Mouse (Mus musculus) NIH3T3 (cell line): ENCODE data around the gene Apoc1.

Source experiments
- DNase-seq: peaks from one replicate; pipeline ENCODE4 v3.0.0-alpha.2; 2012; ENCODE audit warnings: low read depth

Apoc1 gene

DNA sequence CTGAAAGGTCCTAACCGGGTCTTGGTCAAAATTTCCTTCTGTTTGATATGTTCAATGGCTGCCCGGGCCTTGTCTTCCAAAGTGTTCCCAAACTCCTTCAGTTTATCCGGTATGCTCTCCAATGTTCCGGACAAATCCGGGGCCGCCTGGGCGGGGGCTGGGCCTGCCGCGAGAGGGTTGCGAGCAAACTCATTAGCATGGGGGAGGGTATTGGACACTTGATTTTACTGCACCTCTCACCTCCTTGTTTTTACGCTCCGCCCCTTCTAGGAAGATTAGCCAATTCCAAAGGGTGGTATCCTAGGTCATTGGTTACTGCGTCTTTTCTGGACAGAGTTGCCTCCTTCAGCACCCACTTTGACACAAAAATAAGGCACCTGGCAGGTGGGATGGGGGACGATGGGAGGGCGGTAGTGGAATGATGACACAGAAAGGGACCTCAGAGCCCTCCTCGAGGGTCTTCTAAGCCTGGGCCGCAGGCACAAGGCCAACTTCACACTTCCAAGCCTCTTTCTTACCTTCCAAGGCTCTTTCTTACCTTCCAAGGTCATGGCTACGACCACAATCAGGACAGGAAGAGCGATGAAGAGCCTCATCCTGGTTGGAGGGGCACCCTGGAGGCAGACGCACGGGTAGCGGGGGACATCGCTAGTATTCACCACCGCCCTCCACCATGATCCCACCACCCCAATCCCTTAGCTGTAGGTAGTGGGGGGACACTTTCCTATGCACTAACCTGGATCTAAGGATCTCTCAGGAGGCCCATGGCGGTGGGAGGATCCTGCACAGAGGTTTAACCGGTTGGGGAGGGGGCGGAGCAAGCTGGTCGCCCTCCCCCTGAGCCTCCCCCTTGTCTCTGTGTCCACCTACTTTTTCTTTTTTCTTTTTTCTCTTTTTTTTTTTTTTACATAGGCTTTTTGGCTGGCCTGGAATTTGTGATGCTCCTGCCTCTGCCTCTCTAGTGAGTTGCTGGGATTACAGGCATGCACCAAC, at the start of gene Apoc1:
Gene Apoc1 (minus strand): TSS at position 788 of the 993 bp plus-strand sequence.
- DNase-seq: no peak

DNA sequence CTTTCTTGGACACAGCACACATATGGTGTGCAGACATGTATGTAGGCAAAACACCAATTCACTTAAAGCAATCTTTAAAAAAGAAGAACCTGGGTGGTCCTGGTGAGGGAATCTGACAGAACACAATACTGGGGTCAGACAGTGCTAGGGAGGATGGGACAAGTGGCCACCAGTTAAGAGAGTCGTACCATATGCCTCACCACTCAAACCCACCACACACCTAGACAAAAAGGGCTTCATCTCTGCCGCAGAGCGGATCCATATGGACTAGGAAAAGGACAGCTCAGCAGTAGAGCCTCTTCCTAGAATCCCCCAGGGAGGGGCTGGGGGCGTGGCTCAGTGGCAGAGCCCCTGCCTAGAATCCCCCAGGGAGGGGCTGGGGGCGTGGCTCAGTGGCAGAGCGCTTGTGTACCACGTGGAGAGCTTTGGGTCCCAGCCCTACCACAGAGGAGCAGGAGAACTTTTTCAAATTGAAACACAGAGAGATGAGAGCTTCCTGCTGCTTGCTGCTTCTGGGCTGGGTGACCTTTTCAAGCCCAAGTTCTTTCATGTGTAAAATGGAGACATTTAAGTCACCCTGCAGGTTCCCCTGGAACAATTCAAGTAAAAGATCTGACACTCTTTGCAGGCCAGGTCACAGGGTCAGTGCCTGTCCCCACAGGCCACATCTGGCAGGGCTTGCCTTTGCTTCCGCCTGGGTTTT, 49.0 kb upstream of the Apoc1 start:
- DNase-seq: no peak

DNA sequence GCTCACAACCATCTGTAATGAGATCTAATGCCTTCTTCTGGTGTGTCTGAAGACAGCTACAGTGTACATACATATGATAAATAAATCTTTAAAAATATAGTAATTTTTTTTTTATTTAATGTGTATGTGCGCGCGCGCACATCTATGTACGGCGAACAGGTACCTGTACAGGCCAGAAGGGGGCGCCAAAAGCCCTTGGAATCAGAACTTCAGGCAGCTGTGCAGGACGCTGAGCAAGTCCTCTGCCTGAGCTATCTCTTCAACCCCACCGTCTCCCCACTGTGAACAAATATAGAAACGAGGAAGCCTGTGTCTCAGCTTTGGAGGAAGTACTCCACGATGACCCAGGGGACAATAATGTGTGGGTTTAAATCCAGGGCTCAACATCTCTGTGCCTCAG, 47.8 kb upstream of the Apoc1 start:
- peak; percentile 24 for DNase-seq

DNA sequence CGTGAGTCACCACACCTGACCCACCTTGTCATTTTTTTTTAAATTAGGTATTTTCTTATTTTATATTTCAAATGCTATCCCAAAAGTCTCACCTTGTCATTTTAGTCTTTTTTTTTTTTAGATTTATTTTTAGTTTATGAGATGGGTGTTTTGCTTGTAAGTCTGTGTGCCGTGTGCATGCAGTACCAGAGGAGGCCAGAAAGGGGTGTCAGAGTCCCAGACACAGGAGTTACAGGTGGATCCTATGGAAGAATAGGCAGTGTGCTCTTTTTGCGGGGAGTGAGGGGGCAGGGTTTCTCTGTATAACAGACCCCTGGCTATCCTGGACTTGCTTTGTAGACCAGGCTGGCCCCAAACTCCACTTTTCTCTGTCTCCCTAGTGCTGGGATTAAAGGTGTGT, 46.3 kb upstream of the Apoc1 start:
- DNase-seq: no peak

DNA sequence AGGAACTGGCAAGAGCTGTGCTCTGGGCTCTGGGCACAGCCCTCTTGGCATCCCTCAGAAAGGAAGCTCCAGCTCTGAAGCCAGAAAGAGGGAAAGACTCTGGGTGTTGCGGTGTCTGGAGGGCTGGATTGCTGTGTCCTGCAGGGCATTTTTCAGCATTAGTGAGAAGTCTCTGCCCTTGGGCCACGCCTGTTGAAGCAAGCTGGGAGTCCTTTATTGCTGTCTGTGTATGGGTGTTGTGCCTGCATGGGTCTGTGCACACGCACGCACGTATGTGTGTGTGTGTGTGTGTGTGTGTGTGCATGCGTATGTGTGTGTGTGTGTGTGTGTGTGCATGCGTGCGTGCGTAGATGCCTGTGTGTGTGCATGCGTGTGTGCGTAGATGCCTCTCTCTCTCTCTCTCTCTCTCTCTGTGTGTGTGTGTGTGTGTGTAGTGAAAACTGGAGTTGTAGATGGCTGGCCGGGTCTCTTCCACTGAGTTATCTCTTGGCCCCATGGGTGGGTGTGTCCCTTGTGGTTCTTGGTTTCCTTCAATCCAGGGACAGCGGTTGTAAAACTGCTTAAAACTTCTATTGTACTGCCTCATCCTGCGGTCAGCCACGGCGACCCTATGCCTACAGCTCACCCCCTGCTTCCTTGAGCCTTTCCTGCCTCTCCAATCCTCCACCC, 44.1 kb upstream of the Apoc1 start:
- DNase-seq: no peak

DNA sequence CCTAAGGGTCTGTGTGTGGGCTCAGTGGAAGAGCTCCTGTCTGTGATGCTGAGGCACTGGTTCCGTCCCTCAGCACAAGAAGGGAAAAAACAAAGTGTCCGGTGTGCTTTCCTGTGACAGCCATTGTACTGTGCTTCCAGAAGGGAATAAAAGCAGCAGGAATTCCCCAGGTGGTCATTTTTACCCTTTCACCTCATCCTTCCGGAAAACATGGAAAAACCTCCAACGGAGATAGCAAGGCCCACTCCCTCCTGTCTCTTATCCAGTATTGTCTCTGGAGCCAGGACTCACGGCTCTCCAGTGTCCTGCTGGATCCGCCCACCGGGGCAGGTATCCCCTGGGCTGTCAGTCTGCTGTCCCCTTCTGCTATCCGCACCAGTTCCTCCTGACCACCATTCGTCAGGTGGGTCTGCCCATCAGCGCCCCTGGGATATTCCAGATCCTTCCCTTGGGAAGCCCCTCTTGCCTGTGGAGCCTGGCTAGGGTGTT, 41.8 kb upstream of the Apoc1 start:
- no peak for DNase-seq

DNA sequence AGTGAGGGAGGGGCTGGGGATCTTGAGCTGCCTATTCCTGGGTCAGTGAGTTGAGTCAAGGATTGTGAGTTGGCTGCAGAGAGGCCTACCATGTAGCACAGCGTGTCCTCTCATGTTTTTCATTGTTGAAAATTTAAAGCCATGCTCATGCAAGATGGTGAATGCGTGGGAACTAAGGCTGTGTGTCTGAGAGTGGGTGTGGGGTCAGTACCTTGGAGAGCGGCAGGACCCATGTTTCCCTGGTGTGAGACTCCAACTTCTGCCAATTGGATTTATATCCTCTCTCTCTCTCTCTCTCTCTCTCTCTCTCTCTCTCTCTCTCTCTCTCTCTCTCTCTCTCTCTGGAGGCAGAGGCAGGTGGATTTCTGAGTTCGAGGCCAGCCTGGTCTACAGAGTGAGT, 34.1 kb upstream of the Apoc1 start:
- peak; percentile 46 for DNase-seq

DNA sequence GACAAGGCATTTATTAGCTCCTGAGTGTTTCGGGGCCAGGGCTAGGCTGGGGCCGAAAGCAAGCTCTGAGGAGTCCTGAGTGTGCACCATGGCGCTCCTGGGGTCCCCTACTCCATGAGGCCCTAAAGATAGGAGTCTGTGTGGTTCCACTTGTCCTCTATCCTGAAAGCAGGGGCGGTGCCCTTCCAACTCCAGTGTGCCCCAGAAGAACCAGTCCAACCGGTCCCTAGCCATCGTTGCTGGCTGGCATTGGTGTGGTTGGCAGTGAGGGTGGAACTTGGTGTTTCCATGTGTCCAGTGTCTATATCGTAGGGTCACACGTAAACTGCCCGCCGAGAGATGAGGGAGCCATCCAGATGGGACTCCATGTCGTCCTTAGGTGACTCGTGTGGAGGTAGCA, 31.7 kb upstream of the Apoc1 start:
- DNase-seq: no peak

DNA sequence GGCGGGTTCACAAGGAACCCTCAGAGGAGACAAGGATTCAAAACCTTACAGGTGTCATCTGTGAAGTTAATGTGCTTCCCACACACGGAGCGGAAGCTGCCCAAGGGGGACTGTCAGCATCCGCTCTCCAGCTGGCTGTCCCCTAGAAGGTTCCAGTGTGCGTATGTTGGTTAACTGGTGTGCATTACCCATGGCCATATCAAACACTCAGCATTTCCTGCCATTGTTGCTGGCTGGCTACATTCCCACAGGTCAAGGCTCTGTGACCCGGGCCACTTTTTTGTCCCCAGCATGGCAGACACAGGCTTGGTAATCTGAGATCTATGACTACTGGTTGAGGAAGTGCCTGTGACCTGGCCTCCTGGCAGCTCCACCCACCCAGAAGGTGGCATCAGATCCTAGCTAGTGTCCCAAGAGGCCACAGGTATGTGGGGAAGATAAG, 30.3 kb upstream of the Apoc1 start:
- DNase-seq: no peak

DNA sequence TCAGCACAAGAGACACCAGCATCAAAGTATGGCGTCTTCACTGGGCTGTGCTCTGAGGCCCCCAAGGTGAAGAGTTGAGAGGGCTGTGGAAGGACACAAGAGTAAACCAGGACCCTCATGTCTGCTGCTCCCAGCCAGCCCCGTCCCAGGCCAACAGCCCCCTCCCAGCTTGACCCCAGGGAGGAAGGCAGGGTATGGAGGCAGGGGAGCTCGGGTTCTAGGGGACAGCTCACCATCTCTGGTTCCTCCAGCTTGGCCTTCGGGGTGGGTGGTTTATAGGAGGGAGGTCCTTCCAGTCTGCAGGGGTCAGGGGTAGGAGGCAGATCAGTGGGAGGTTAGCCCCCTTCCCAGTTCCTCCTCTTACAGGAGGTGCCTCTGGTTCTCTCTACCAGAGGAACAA, 26.7 kb upstream of the Apoc1 start:
- no peak for DNase-seq

DNA sequence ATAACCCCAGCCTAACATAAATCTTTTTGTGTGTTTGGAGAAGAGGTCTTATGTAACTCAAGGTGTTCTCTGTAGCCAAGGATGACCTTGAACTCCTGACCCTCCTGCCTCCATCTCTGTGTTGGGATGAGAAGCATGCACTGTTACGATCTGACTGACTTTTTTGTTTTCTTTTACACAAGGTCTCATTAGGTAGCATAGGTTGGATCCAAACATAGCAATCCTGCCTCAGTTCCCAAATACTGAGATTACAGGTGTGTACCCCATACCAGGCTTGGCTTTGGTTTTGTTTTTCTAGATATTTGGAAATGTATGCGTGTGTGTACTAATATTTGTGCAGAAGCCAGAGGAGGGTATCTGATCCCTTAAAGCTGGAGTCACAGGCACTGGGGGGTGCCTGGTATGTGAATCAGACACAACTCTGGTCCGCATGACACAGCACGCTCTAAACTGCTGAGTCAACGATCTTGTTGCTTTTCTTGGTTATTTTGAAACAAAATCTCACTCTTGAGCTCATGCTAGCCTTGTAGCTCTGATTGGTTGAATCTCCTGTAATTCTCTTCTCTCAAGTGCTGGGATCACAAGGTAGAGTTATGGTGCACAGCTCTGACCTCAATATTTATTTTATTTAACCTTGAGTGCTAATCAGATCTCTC, 26.0 kb upstream of the Apoc1 start:
- no peak for DNase-seq

DNA sequence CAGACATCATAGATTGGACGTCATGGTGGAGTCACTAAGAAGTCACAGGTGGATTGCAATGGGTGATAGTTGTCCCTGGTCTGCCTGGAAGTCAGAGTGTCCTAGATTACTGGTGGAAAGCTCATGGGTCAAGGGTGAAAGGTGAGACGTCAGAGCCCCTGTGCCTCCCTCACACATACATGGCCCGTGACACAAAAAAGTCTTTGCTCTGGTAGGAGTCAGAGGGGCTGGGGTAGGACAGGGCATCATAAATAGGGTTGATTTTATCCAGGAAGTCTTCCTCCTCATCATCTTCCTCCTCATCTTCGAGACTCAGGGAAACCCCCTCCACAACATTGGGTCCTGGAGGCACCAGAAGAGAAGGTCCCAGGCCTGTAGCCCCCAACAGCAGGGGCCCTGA, 24.9 kb upstream of the Apoc1 start:
- no peak for DNase-seq

DNA sequence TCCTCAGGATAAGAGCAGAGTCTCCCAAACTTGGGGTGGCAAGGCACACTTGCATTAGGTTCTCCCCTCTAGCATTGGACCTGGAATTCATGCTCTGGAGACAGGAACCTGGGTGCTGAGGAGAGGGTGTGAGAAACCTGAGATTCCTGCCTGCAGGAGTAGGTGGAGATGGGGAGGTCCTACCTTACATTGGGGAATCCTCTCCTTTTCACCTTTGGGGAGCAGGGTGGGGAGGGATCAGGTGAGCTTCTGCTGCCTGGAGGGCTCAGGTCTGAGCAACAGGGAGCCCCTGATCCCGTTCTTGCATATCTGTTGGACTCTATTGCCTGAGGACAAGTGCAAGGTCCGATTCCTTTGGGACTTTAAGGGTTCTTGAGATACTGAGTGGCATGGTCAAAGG, 24.4 kb upstream of the Apoc1 start:
- DNase-seq: no peak

DNA sequence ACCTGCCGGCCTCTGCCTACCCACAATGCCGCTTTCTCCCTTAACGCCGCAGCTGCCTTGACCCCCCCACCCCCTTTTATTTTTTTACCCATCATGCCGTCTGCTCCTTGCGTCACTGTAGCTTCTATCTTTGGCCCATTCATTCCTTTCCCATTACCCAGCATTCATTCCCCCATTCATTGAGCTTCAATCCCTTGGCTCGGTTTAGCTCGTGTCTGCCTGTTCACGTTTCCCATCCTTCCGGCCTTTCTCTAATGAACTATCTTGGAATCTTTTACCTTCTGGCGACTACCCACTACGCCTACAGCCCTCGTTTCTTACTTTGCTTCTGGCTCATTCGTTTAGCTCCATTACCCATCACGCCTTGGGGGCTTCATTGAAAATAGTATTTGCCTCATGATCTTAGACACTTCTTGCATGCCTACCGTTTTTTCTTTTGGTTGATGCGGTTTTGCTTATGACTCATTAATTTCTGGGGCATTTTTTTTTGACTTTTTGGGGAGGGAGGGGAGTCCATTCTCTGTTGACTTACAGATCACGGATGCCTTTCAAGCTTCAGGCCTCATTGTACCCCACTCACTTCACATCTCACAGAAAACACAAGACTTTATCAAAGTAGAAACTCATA, 23.7 kb upstream of the Apoc1 start:
- DNase-seq: no peak

DNA sequence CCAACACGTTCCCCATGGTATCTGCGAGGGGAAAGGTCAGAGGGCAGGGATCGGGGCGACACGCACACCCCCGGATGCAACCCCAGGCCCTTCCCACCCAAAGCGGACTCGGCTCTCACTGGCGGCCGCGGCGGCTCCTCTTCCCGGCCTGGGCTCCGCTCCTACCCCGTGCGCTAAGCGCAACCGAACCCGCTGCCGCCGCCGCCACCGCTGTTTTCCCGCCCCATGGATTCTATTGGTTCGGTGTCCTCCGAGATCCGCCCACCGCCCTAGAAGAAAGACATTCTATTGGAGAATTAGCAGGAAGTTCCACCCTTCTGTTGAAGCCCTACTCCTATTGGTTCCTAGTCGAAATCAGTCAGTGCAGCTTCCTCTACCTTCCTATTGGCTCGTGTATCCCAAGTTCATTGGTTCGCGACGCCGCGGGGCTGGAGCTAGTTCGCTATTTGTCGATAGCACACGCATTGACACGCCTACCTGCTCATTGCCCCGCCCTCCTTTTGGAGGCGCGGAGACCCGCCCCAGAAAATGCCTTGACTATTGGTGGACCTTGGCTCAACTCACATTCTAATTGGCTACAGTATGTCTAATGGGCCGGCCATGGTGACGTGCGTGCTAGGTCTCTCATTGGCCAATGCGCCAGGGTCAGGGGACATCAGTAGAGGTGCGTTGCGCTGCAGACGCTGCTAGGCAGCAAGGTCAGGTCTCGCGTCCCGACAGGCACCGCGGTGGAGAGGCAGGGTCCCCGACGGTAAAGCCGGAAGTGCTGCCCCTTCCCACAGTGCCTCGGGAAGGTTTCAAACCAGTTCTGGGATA, 23.0 kb upstream of the Apoc1 start, which contains the start of gene Tomm40:
Gene Tomm40 (minus strand): TSS at position 200 of the 816 bp plus-strand sequence.
- DNase-seq: peak; percentile 100

DNA sequence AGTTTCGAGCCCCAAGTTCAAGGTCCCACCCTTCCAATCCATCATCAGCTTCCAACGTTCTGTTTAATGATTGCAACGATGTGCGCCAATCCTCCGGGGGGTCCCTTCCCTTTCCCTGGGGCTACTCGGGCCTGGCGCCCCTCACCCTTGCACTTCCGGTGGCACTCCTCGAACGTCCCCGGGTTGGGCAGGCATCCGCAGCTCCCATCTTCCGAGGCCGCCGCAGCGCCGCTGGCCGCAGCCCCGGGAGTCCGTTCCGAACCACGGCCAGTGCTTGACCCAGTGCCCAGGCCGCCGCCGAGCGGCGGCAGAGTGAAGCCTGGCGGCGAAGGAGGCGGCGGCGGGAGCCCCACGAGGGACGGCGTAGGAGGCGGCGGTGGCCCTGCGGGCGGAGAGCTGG, 22.4 kb upstream of the Apoc1 start:
- DNase-seq: peak; percentile 29

DNA sequence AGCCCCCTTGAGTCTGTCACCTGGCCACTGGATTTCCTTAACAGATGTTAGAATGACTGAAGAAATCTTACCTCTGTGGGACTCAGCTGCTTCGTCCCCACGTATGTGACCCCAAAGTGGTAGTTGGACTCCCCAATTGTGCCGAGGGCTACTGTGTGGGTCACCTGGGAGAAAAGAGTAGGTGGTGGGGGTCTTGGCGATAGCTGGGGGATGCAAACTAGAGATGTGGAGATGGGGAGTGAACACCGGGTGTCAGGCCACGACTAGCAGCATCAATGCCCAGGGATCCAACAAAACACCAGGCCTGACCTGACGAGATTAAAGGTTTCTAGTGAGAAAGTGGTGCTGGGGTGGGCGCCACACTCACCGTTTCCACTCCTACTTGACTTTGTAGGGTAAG, 21.1 kb upstream of the Apoc1 start:
- DNase-seq: no peak

DNA sequence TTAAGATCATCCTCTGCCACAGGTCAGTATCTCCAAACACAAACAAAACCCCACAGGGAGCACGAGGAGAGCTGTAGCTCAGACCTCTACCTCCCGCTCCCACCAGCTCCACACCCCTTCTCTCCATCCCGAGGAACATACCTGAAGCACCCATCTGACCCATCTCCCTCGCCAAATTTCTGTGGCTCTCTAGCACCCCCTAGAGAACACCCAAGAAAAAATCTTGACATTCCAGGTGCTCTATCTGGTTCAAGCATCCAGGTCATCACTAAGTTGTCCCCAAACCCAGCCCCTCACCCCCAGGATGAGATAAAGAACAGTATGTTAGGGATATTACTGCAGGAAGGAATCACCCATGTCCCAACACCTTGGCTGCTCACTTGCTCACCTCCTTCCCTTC, 20.7 kb upstream of the Apoc1 start:
- peak; percentile 54 for DNase-seq

DNA sequence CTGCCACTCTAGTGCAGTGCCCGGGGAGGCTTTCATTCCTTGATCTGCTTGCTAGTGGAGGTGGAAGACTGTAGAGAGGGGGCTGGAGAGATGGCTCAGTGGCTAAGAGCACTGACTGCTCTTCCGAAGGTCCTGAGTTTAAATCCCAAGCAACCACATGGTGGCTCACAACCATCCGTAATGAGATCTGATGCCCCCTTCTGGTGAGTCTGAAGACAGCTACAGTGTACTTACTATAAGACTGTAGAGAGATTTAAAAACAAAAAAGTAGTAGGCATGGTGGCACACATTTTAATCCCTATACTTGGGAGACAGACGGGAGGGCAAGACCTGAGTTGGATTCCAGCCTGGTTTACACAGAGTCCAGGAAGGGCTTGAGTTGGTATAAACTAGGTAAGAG, 20.0 kb upstream of the Apoc1 start:
- DNase-seq: peak; percentile 61

DNA sequence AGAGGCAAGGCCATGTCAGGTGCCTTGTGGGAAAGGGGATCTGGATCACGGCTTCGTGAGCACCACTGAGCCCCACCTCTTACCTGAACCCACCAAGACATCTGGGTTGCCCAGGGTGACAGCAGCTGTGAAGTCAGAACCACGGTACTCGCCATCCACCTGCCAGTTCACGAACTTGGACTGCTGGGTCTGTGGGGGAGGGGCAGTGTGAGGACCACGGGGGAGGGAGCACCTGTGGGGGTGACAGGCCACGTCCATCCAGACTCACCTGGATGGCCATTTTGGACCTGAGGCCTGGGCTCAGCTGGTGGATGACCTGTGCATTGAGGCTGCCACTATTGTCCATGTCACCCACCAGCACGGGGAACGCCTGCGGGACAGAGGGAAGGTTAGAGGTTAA, 18.2 kb upstream of the Apoc1 start:
- no peak for DNase-seq

DNA sequence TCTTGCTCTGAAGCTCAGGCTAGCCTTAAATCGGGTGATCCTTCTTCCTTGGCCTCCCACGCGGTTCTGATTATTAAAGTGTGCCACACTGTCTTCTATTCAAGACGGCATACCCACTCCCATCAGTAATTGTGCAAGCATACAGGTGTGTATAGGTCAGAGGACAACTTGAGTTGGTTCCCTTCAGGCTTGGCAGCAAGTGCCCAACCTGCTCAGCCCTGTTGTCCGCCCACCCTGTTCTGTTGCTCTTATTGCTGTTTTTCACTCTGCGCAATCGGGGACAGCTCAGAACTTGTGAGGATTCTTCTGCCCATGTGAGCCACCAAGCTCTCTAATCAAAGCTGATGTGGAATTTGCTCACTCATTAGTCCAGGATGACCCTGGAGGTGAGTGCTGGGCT, 12.8 kb upstream of the Apoc1 start:
- no peak for DNase-seq
